14 mouse cellular contexts compared by ENCODE assay signal in genomic region chr19:45153311-45154058, GRCm38 (mm10). TPM values are rescaled to one million over a fixed set of nuclear protein-coding genes. Genes with fewer than 3 reads are reported as not detected.
DNase-seq lines count a peak whose midpoint lies in the region; ATAC-seq lines count a peak whose summit lies in the region.
"Had no signal": no experiment of that assay in that cellular context is flagged by ENCODE, and none has a peak within 500 bp of the region (broad histone marks: within the 10 kb centered on the region; RNA-seq: fewer than 3 reads in every experiment).

No protein-coding gene starts in this region.

- peaks cover 25% of the 10 kb centered on the region for H3K4me1 ChIP-seq in heart, embryonic 13.5 days
- peaks cover 12% of the 10 kb centered on the region for H3K4me1 ChIP-seq in neural tube, embryonic 11.5 days (ENCODE audit: control insufficient read depth, insufficient read depth, low read length)
- H3K4me1 ChIP-seq in hindbrain, embryonic 15.5 days (replicated peaks) = peaks cover 16% of the 10 kb centered on the region

- no peak overlapping the region for H3K9ac ChIP-seq in heart, embryonic 13.5 days
- H3K9ac ChIP-seq in neural tube, embryonic 11.5 days (ENCODE audit: low read length) = no peak overlapping the region
- H3K9ac ChIP-seq in hindbrain, embryonic 15.5 days = no peak overlapping the region
- H3K9ac ChIP-seq: lung, embryonic 15.5 days had no signal

- peak overlapping the region; percentile 34 for H3K4me3 ChIP-seq in heart, embryonic 13.5 days
- 0 out of 2 replicates have a peak overlapping the region, but pooled peaks have one; percentile 6 for H3K4me3 ChIP-seq in neural tube, embryonic 11.5 days (ENCODE audit: low read depth, low read length)
- 0 out of 2 replicates have a peak overlapping the region, but pooled peaks have one; percentile 6 for H3K4me3 ChIP-seq in hindbrain, embryonic 15.5 days
- H3K4me3 ChIP-seq: lung, embryonic 15.5 days had no signal

- H3K36me3 ChIP-seq in heart, embryonic 13.5 days = no peaks in the 10 kb centered on the region
- H3K36me3 ChIP-seq in neural tube, embryonic 11.5 days (ENCODE audit: control insufficient read depth, insufficient read depth, low read length) = no peaks in the 10 kb centered on the region
- H3K36me3 ChIP-seq in hindbrain, embryonic 15.5 days = no peaks in the 10 kb centered on the region
- H3K36me3 ChIP-seq: lung, embryonic 15.5 days had no signal

- no peak for DNase-seq in heart, adult 18-20 months
- DNase-seq in neural tube, embryonic 11.5 days (ENCODE audit: low spot score) = peak; percentile 57
- DNase-seq in neural tube, embryonic 10.5 days (ENCODE audit: extremely low spot score, low spot score) = no peak
- no peak for DNase-seq in yolk sac, embryonic 10.5 days (ENCODE audit: low spot score)
- DNase-seq in cerebellum, adult 11-12 months = no peak
- DNase-seq in left cerebral cortex, adult 18-20 months (ENCODE audit: low spot score in 2 of 2) = no peak
- DNase-seq: kidney, adult 8-10 months had no signal

- H3K27me3 ChIP-seq in heart, embryonic 13.5 days (replicated peaks) = peaks cover 99% of the 10 kb centered on the region
- H3K27me3 ChIP-seq in neural tube, embryonic 11.5 days (ENCODE audit: control insufficient read depth, insufficient read depth, low read length) = peaks cover 99% of the 10 kb centered on the region
- H3K27me3 ChIP-seq in hindbrain, embryonic 15.5 days = peaks cover 84% of the 10 kb centered on the region

- ATAC-seq in heart, embryonic 13.5 days (ENCODE audit: extremely low read depth, insufficient number of reproducible peaks, low FRiP score, low TSS enrichment) = no peak
- ATAC-seq in neural tube, embryonic 11.5 days (ENCODE audit: insufficient read depth, low FRiP score, low TSS enrichment) = no peak
- ATAC-seq in hindbrain, embryonic 15.5 days (ENCODE audit: low FRiP score, low read depth) = no peak
- ATAC-seq: activated CD4-positive, CD25-positive, alpha-beta regulatory T cell, adult 4 months had no signal

- 3% methylated on average over 44 of the region's 44 CpGs for WGBS in heart, embryonic 13.5 days
- WGBS in neural tube, embryonic 11.5 days = 0% methylated on average over 44 of the region's 44 CpGs
- under 1% methylated on average over 44 of the region's 44 CpGs for WGBS in hindbrain, embryonic 15.5 days

- no peak overlapping the region for H3K27ac ChIP-seq in heart, embryonic 13.5 days (replicated peaks)
- no peak overlapping the region for H3K27ac ChIP-seq in neural tube, embryonic 11.5 days (ENCODE audit: low read depth, low read length)
- H3K27ac ChIP-seq in hindbrain, embryonic 15.5 days (replicated peaks) = no peak overlapping the region
- H3K27ac ChIP-seq: lung, embryonic 15.5 days had no signal

- no peaks in the 10 kb centered on the region for H3K9me3 ChIP-seq in heart, embryonic 13.5 days
- H3K9me3 ChIP-seq in neural tube, embryonic 11.5 days (ENCODE audit: control insufficient read depth, low read length) = no peaks in the 10 kb centered on the region
- H3K9me3 ChIP-seq in hindbrain, embryonic 15.5 days = no peaks in the 10 kb centered on the region
- H3K9me3 ChIP-seq: lung, embryonic 15.5 days had no signal

- H3K4me2 ChIP-seq in heart, embryonic 13.5 days = peak overlapping the region; percentile 48
- 0 out of 2 replicates have a peak overlapping the region, but pooled peaks have one; percentile 8 for H3K4me2 ChIP-seq in neural tube, embryonic 11.5 days (ENCODE audit: low read depth)
- H3K4me2 ChIP-seq in hindbrain, embryonic 15.5 days = peak overlapping the region; percentile 23; the same call in 1 of the 2 replicates
- H3K4me2 ChIP-seq: lung, embryonic 15.5 days had no signal

RNA-seq across cellular contexts. Expression of gene Tlx1, which starts 3.0 kb away (rescaled TPM):
- 0.11 and 0.23 TPM in 2 replicates for polyA plus RNA-seq in heart, embryonic 13.5 days (2015; fragmentation: Nextera tagmentation; extraction: Ambion mirVana)
- not detected for total RNA-seq in heart, adult 18-20 months (2021)
- polyA plus RNA-seq in neural tube, embryonic 11.5 days (2014; fragmentation: Nextera tagmentation; extraction: Ambion mirVana) = 0.29 and 0.72 TPM in 2 replicates
- 0.88 and 1.8 TPM in 2 replicates for polyA plus RNA-seq in hindbrain, embryonic 15.5 days (2015; fragmentation: Nextera tagmentation; extraction: Ambion mirVana)
- total RNA-seq in left cerebral cortex, adult 18-20 months (2021) = not detected
- total RNA-seq: left cerebral cortex, adult 8-10 months; monocyte, adult 5-6 weeks had no signal
- polyA plus RNA-seq: activated CD4-positive, CD25-positive, alpha-beta regulatory T cell, adult 4 months; cortical plate, adult 2 months; lung, embryonic 15.5 days had no signal
